Mouse (Mus musculus) midbrain, embryonic 11.5 days (tissue): Measurements from ENCODE around the gene Vps35. TPM values are rescaled to one million over a fixed set of nuclear protein-coding genes. Genes with fewer than 3 reads are reported as not detected.

Experiments
- ATAC-seq: fragments of 200-750 bp; cut with Nextera tagmentation; 2 replicates; pipeline ENCODE4 v1.8.0; 2017; ENCODE audit warnings: moderate TSS enrichment, moderate library complexity; ENCODE audit not compliant: low FRiP score
- DNase-seq: peaks from one replicate; pipeline ENCODE4 v3.0.0; 2015; ENCODE audit warnings: low spot score; ENCODE audit errors: missing footprints
- H3K27ac ChIP-seq: fragments of 300-500 bp; sonication (generic); 2 replicates; pipeline ENCODE4 v1.5.1; 2014; ENCODE audit warnings: low read depth, low read length
- H3K27me3 ChIP-seq: fragments of 300-500 bp; sonication (generic); 2 replicates; pipeline ENCODE4 v1.6.1; 2014; ENCODE audit warnings: mild to moderate bottlenecking, low read length, moderate library complexity, mixed read lengths; ENCODE audit not compliant: control insufficient read depth, insufficient read depth
- H3K36me3 ChIP-seq: fragments of 300-500 bp; sonication (generic); 2 replicates; pipeline ENCODE4 v1.6.1; 2014; ENCODE audit warnings: mild to moderate bottlenecking, low read length, moderate library complexity, mixed read lengths; ENCODE audit not compliant: control insufficient read depth, insufficient read depth
- H3K4me1 ChIP-seq: fragments of 300-500 bp; sonication (generic); 2 replicates; pipeline ENCODE4 v1.6.1; 2014; ENCODE audit warnings: low read length; ENCODE audit not compliant: control insufficient read depth, insufficient read depth
- H3K4me2 ChIP-seq: fragments of 300-500 bp; sonication (generic); 2 replicates; pipeline ENCODE4 v1.6.1; 2014; ENCODE audit warnings: mild to moderate bottlenecking, moderate library complexity
- H3K4me3 ChIP-seq: fragments of 300-500 bp; sonication (generic); 2 replicates; pipeline ENCODE4 v1.5.1; 2014; ENCODE audit warnings: low read depth, low read length
- H3K9ac ChIP-seq: fragments of 300-500 bp; sonication (generic); 2 replicates; pipeline ENCODE4 v1.6.1; 2014; ENCODE audit warnings: low read length
- H3K9me3 ChIP-seq: fragments of 300-500 bp; sonication (generic); 2 replicates; pipeline ENCODE4 v1.6.1; 2016; ENCODE audit warnings: low read length; ENCODE audit not compliant: control insufficient read depth
- WGBS: fragments of 180-500 bp; shearing (Covaris S2); extraction: QIAGEN DNeasy Blood & Tissue Kit; methylation state at CpG from one replicate; pipeline ENCODE4 v1.1.7; 2014; 5-methylcytosine and 5-hydroxymethylcytosine counted together
- polyA plus RNA-seq: library from polyadenylated mRNA; unstranded; fragments of >200 nt; fragmentation: Nextera tagmentation; extraction: Ambion mirVana; gene quantifications from 2 replicates; pipeline ENCODE4 v1.2.1, GENCODE M21; 2014

Vps35 gene
- polyA plus RNA-seq, result 182 and 208 TPM in 2 replicates

DNA sequence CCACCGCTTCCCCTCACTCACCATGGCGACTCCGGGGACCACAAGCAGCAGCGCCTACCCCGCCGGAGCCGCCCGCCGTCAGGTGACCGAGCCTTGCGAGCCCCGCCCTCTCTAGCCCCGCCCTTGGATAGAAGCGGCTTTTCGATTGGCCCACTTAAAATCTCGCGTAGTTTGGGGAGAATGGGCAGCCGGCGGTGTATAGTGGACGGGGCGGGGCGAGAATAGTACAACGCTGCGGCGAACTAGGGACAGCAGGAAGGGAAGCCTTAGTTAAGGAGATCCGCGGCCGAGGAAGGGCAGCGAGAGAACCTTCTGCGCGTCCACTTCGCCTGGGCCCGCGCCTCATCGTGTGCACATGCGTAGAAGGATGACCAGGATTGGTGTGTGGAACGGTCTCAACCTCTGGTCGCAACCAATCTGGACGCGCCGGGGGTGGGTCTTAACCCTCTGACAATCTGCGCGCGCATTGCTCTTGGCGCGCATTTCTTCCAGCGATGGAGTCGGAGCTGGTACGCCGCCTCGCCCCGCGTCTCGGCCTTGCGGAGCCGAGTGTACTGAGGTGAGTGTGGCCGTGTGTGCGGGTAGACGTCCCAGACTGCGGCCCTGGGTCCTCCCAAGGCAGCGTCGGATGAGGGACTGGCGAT is at the start of gene Vps35, which contains the start of gene Orc6:
Gene Vps35, minus strand, starts transcription at position 369 of the 644 bp plus-strand sequence.
Gene Orc6, plus strand, starts transcription at position 199 of the 644 bp plus-strand sequence.
- peaks cover 15% of the 10 kb centered on the region for H3K4me1 ChIP-seq
- WGBS, result under 1% methylated on average over 63 of the region's 63 CpGs
- no peaks in the 10 kb centered on the region for H3K27me3 ChIP-seq
- peak within 1 kb of the TSS; percentile 79 for H3K4me3 ChIP-seq
- ATAC-seq, result peak; percentile 97
- peaks cover 2% of the 10 kb centered on the region; the same call in 1 of the 2 replicates for H3K36me3 ChIP-seq
- H3K9ac ChIP-seq, result peak within 1 kb of the TSS; percentile 94
- no peaks in the 10 kb centered on the region for H3K9me3 ChIP-seq
- peak; percentile 99 for DNase-seq
- H3K4me2 ChIP-seq, result peak within 1 kb of the TSS; percentile 76
- H3K27ac ChIP-seq, result peak within 1 kb of the TSS; percentile 96

- Histone ChIP-seq H3K4me3 (no peak overlapping the region), H3K36me3 (no peaks in the 10 kb centered on the region), H3K27ac (no peak overlapping the region), H3K27me3 (no peaks in the 10 kb centered on the region), H3K4me2 (no peak overlapping the region), H3K9ac (no peak overlapping the region), H3K4me1 (0 out of 2 replicates have a peak, but pooled peaks cover 3% of the 10 kb centered on the region), H3K9me3 (no peaks in the 10 kb centered on the region)
- ATAC-seq, result peak; percentile 38; the same call in 1 of the 2 replicates
- no peak for DNase-seq
- 66% methylated on average over 5 of the region's 5 CpGs for WGBS
Measured at GRCm38 (mm10) chr8:85339871-85340573, 40.4 kb upstream of the Vps35 start.

- no peaks in the 10 kb centered on the region for H3K9me3 ChIP-seq
- no peak overlapping the region for H3K27ac ChIP-seq
- no peaks in the 10 kb centered on the region for H3K36me3 ChIP-seq
- ATAC-seq, result no peak
- no peak overlapping the region for H3K9ac ChIP-seq
- no peak for DNase-seq
- no peak overlapping the region for H3K4me2 ChIP-seq
- H3K4me1 ChIP-seq, result 0 out of 2 replicates have a peak, but pooled peaks cover 3% of the 10 kb centered on the region
- H3K27me3 ChIP-seq, result no peaks in the 10 kb centered on the region
- 80% methylated on average over 4 of the region's 4 CpGs for WGBS
- H3K4me3 ChIP-seq, result no peak overlapping the region
Measured at GRCm38 (mm10) chr8:85337681-85338080, 38.1 kb upstream of the Vps35 start.

GRCm38 (mm10) chr8:85336211-85336933 is 36.8 kb upstream of the Vps35 start:
- H3K27ac ChIP-seq, result no peak overlapping the region
- no peaks in the 10 kb centered on the region for H3K36me3 ChIP-seq
- DNase-seq (no peak), ATAC-seq (no peak)
- WGBS, result 82% methylated on average over 6 of the region's 6 CpGs
- no peaks in the 10 kb centered on the region for H3K9me3 ChIP-seq
- no peak overlapping the region for H3K9ac ChIP-seq
- H3K4me1 ChIP-seq, result 0 out of 2 replicates have a peak, but pooled peaks cover 3% of the 10 kb centered on the region
- H3K4me2 ChIP-seq, result no peak overlapping the region
- no peak overlapping the region for H3K4me3 ChIP-seq
- no peaks in the 10 kb centered on the region for H3K27me3 ChIP-seq

DNA sequence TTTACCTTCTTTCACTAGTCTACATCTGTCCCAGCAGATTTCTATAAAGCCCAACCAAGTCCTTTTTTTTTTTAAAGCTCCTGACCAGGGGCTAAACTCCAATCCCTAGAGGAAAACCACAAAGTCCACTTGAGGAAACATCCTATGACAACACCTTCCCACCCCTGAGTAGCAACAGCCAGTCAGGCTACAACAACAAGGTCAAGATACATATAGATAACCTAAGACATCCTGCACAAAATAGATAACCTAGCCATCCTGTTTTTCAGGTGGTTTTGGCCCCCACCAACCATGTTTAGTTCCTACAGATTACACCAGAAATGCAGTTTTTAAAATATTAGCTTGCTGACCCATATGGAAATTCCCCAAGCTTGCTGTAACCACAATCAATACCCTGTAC is 35.5 kb upstream of the Vps35 start:
- H3K9ac ChIP-seq, result no peak overlapping the region
- DNase-seq, result no peak
- H3K27ac ChIP-seq, result no peak overlapping the region
- ATAC-seq, result no peak
- no peak overlapping the region for H3K4me2 ChIP-seq
- H3K36me3 ChIP-seq, result no peaks in the 10 kb centered on the region
- H3K4me3 ChIP-seq, result no peak overlapping the region
- no peaks in the 10 kb centered on the region for H3K9me3 ChIP-seq
- no peaks in the 10 kb centered on the region for H3K27me3 ChIP-seq
- H3K4me1 ChIP-seq, result 0 out of 2 replicates have a peak, but pooled peaks cover 2% of the 10 kb centered on the region

GRCm38 (mm10) chr8:85329506-85329905 is 29.9 kb upstream of the Vps35 start:
- 50% methylated on average over 1 of the region's 1 CpGs for WGBS
- Histone ChIP-seq H3K9ac (no peak overlapping the region), H3K9me3 (no peaks in the 10 kb centered on the region), H3K27ac (no peak overlapping the region), H3K4me1 (no peaks in the 10 kb centered on the region), H3K36me3 (no peaks in the 10 kb centered on the region), H3K27me3 (no peaks in the 10 kb centered on the region), H3K4me3 (no peak overlapping the region), H3K4me2 (no peak overlapping the region)
- DNase-seq (no peak), ATAC-seq (no peak)

DNA sequence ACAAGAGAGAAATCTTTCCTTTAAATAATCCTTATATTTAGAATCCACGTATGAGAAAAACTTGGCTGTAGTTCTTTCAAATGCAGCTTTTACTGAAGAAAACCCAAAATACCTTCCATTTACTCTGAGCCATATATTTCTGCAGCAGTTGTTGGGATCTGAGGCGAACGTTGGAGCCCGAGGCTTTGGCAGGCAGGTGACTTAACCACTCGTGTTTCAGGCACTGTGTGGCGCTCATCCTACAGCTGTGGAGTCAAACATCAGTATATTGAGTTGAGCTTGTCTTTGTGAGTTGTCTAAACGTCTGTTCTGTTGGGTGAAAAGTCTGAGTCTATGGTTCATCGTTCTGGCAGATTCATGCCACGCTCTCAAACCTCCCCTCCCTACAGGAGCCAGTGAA is 27.4 kb upstream of the Vps35 start:
- H3K27ac ChIP-seq, result no peak overlapping the region
- no peak for DNase-seq
- no peak for ATAC-seq
- no peak overlapping the region for H3K4me2 ChIP-seq
- no peak overlapping the region for H3K4me3 ChIP-seq
- WGBS, result 80% methylated on average over 9 of the region's 9 CpGs
- H3K9ac ChIP-seq, result no peak overlapping the region
- no peaks in the 10 kb centered on the region for H3K36me3 ChIP-seq
- H3K4me1 ChIP-seq, result no peaks in the 10 kb centered on the region
- no peaks in the 10 kb centered on the region for H3K9me3 ChIP-seq
- H3K27me3 ChIP-seq, result no peaks in the 10 kb centered on the region

- Histone ChIP-seq H3K4me2 (no peak overlapping the region), H3K4me1 (no peaks in the 10 kb centered on the region), H3K36me3 (no peaks in the 10 kb centered on the region), H3K9me3 (0 out of 2 replicates have a peak, but pooled peaks cover 2% of the 10 kb centered on the region), H3K9ac (no peak overlapping the region), H3K27ac (no peak overlapping the region), H3K4me3 (no peak overlapping the region), H3K27me3 (no peaks in the 10 kb centered on the region)
- no peak for ATAC-seq
- DNase-seq, result no peak
- 79% methylated on average over 3 of the region's 3 CpGs for WGBS
Measured at GRCm38 (mm10) chr8:85323084-85323483, 23.5 kb upstream of the Vps35 start.

- DNase-seq, result no peak
- Histone ChIP-seq H3K27me3 (no peaks in the 10 kb centered on the region), H3K4me3 (no peak overlapping the region), H3K27ac (no peak overlapping the region), H3K4me2 (no peak overlapping the region), H3K36me3 (no peaks in the 10 kb centered on the region), H3K9ac (no peak overlapping the region), H3K4me1 (no peaks in the 10 kb centered on the region), H3K9me3 (0 out of 2 replicates have a peak, but pooled peaks cover 2% of the 10 kb centered on the region)
- ATAC-seq, result no peak
- 86% methylated on average over 15 of the region's 15 CpGs for WGBS
Measured at GRCm38 (mm10) chr8:85321981-85322380, 22.4 kb upstream of the Vps35 start.
